Mouse (Mus musculus): ENCODE measurements around the gene Cyp2d12. TPM values are rescaled to one million over a fixed set of nuclear protein-coding genes. Genes with fewer than 3 reads are reported as not detected.
"Not testable (repeated sequence)": the region's sequence is repeated elsewhere in the genome, so short reads cannot be mapped to it uniquely, and the experiment has no call there.

Gene Cyp2d12
- not detected in 2 replicates for polyA plus RNA-seq (2012; rRNA removed)

GRCm38 (mm10) chr15:82554531-82555230 lies at the start of gene Cyp2d12:
Cyp2d12 (plus strand) TSS chr15:82555072.
- H3K27me3 ChIP-seq (ENCODE audit: control insufficient read depth, insufficient read depth, low read length) = no peaks in the 10 kb centered on the region
- no peak within 1 kb of the TSS for H3K4me3 ChIP-seq (ENCODE audit: extremely low read depth, insufficient read depth, insufficient read length)
- 74% methylated on average over 7 of the region's 7 CpGs for WGBS
- TF ChIP-seq POLR2A (IDR thresholded peaks at IDR 0.05; ENCODE audit: low read depth, low read length) (no peak), CTCF (IDR thresholded peaks at IDR 0.05; ENCODE audit: extremely low read depth, insufficient read depth, insufficient read length, insufficient replicate concordance) (no peak)
- DNase-seq (ENCODE audit: low read depth in 1 of 2, low spot score in 2 of 2) = no peak
- H3K27ac ChIP-seq (ENCODE audit: insufficient read depth, low read length) = no peak within 1 kb of the TSS
- no peaks in the 10 kb centered on the region for H3K4me1 ChIP-seq (ENCODE audit: control insufficient read depth, insufficient read depth, insufficient read length)
- no peaks in the 10 kb centered on the region for H3K36me3 ChIP-seq (ENCODE audit: control insufficient read depth, insufficient read depth, low read length)

GRCm38 (mm10) chr15:82506971-82507370 lies 47.9 kb upstream of the Cyp2d12 start:
- Histone ChIP-seq H3K4me3 (ENCODE audit: extremely low read depth, insufficient read depth, insufficient read length) (no peak overlapping the region), H3K27ac (ENCODE audit: insufficient read depth, low read length) (no peak overlapping the region), H3K4me1 (ENCODE audit: control insufficient read depth, insufficient read depth, insufficient read length) (no peaks in the 10 kb centered on the region), H3K36me3 (ENCODE audit: control insufficient read depth, insufficient read depth, low read length) (no peaks in the 10 kb centered on the region), H3K27me3 (ENCODE audit: control insufficient read depth, insufficient read depth, low read length) (no peaks in the 10 kb centered on the region)
- TF ChIP-seq CTCF (IDR thresholded peaks at IDR 0.05; ENCODE audit: extremely low read depth, insufficient read depth, insufficient read length, insufficient replicate concordance) = no peak
- TF ChIP-seq POLR2A (IDR thresholded peaks at IDR 0.05; ENCODE audit: low read depth, low read length) = no peak
- no peak for DNase-seq (ENCODE audit: low read depth in 1 of 2, low spot score in 2 of 2)
- WGBS = 71% methylated on average over 3 of the region's 3 CpGs

- H3K36me3 ChIP-seq (ENCODE audit: control insufficient read depth, insufficient read depth, low read length); H3K27ac ChIP-seq (ENCODE audit: insufficient read depth, low read length); DNase-seq (ENCODE audit: low read depth in 1 of 2, low spot score in 2 of 2); H3K4me3 ChIP-seq (ENCODE audit: extremely low read depth, insufficient read depth, insufficient read length); H3K4me1 ChIP-seq (ENCODE audit: control insufficient read depth, insufficient read depth, insufficient read length); H3K27me3 ChIP-seq (ENCODE audit: control insufficient read depth, insufficient read depth, low read length): not testable (repeated sequence)
- 56% methylated on average over 4 of the region's 4 CpGs for WGBS
These were observed 47.1 kb upstream of the Cyp2d12 start for GRCm38 (mm10) chr15:82507740-82508139.

- DNase-seq (ENCODE audit: low read depth in 1 of 2, low spot score in 2 of 2); H3K4me3 ChIP-seq (ENCODE audit: extremely low read depth, insufficient read depth, insufficient read length); H3K27me3 ChIP-seq (ENCODE audit: control insufficient read depth, insufficient read depth, low read length); H3K27ac ChIP-seq (ENCODE audit: insufficient read depth, low read length); H3K4me1 ChIP-seq (ENCODE audit: control insufficient read depth, insufficient read depth, insufficient read length); H3K36me3 ChIP-seq (ENCODE audit: control insufficient read depth, insufficient read depth, low read length): not testable (repeated sequence)
- WGBS = 92% methylated on average over 4 of the region's 4 CpGs
These were observed 45.4 kb upstream of the Cyp2d12 start for GRCm38 (mm10) chr15:82509495-82509894.

- H3K36me3 ChIP-seq (ENCODE audit: control insufficient read depth, insufficient read depth, low read length); H3K4me1 ChIP-seq (ENCODE audit: control insufficient read depth, insufficient read depth, insufficient read length); H3K27ac ChIP-seq (ENCODE audit: insufficient read depth, low read length); H3K27me3 ChIP-seq (ENCODE audit: control insufficient read depth, insufficient read depth, low read length); H3K4me3 ChIP-seq (ENCODE audit: extremely low read depth, insufficient read depth, insufficient read length); DNase-seq (ENCODE audit: low read depth in 1 of 2, low spot score in 2 of 2): not testable (repeated sequence)
These were observed 44.4 kb upstream of the Cyp2d12 start for GRCm38 (mm10) chr15:82510500-82510899.

- not testable (repeated sequence) for DNase-seq (ENCODE audit: low read depth in 1 of 2, low spot score in 2 of 2); H3K27ac ChIP-seq (ENCODE audit: insufficient read depth, low read length); H3K4me3 ChIP-seq (ENCODE audit: extremely low read depth, insufficient read depth, insufficient read length); H3K27me3 ChIP-seq (ENCODE audit: control insufficient read depth, insufficient read depth, low read length); H3K4me1 ChIP-seq (ENCODE audit: control insufficient read depth, insufficient read depth, insufficient read length); H3K36me3 ChIP-seq (ENCODE audit: control insufficient read depth, insufficient read depth, low read length)
- 73% methylated on average over 2 of the region's 2 CpGs for WGBS
These were observed 42.8 kb upstream of the Cyp2d12 start for GRCm38 (mm10) chr15:82512111-82512510.

GRCm38 (mm10) chr15:82516174-82516573 lies 38.7 kb upstream of the Cyp2d12 start:
- WGBS = 92% methylated on average over 23 of the region's 23 CpGs
- H3K36me3 ChIP-seq (ENCODE audit: control insufficient read depth, insufficient read depth, low read length); DNase-seq (ENCODE audit: low read depth in 1 of 2, low spot score in 2 of 2); H3K27ac ChIP-seq (ENCODE audit: insufficient read depth, low read length); H3K27me3 ChIP-seq (ENCODE audit: control insufficient read depth, insufficient read depth, low read length); H3K4me3 ChIP-seq (ENCODE audit: extremely low read depth, insufficient read depth, insufficient read length); H3K4me1 ChIP-seq (ENCODE audit: control insufficient read depth, insufficient read depth, insufficient read length): not testable (repeated sequence)

- WGBS = 85% methylated on average over 7 of the region's 9 CpGs
- not testable (repeated sequence) for DNase-seq (ENCODE audit: low read depth in 1 of 2, low spot score in 2 of 2); H3K36me3 ChIP-seq (ENCODE audit: control insufficient read depth, insufficient read depth, low read length); H3K27ac ChIP-seq (ENCODE audit: insufficient read depth, low read length); H3K27me3 ChIP-seq (ENCODE audit: control insufficient read depth, insufficient read depth, low read length); H3K4me1 ChIP-seq (ENCODE audit: control insufficient read depth, insufficient read depth, insufficient read length); H3K4me3 ChIP-seq (ENCODE audit: extremely low read depth, insufficient read depth, insufficient read length)
These were observed 27.5 kb upstream of the Cyp2d12 start for GRCm38 (mm10) chr15:82527371-82527770.

GRCm38 (mm10) chr15:82532721-82533120 lies 22.2 kb upstream of the Cyp2d12 start:
- not testable (repeated sequence) for H3K27ac ChIP-seq (ENCODE audit: insufficient read depth, low read length); H3K27me3 ChIP-seq (ENCODE audit: control insufficient read depth, insufficient read depth, low read length); H3K4me3 ChIP-seq (ENCODE audit: extremely low read depth, insufficient read depth, insufficient read length); H3K36me3 ChIP-seq (ENCODE audit: control insufficient read depth, insufficient read depth, low read length); DNase-seq (ENCODE audit: low read depth in 1 of 2, low spot score in 2 of 2); H3K4me1 ChIP-seq (ENCODE audit: control insufficient read depth, insufficient read depth, insufficient read length)
- WGBS = 89% methylated on average over 3 of the region's 3 CpGs

GRCm38 (mm10) chr15:82542976-82543375 lies 11.9 kb upstream of the Cyp2d12 start:
- not testable (repeated sequence) for DNase-seq (ENCODE audit: low read depth in 1 of 2, low spot score in 2 of 2); H3K36me3 ChIP-seq (ENCODE audit: control insufficient read depth, insufficient read depth, low read length); H3K4me1 ChIP-seq (ENCODE audit: control insufficient read depth, insufficient read depth, insufficient read length); H3K4me3 ChIP-seq (ENCODE audit: extremely low read depth, insufficient read depth, insufficient read length); H3K27me3 ChIP-seq (ENCODE audit: control insufficient read depth, insufficient read depth, low read length); H3K27ac ChIP-seq (ENCODE audit: insufficient read depth, low read length)
- WGBS = 76% methylated on average over 3 of the region's 3 CpGs

- not testable (repeated sequence) for H3K27ac ChIP-seq (ENCODE audit: insufficient read depth, low read length); H3K27me3 ChIP-seq (ENCODE audit: control insufficient read depth, insufficient read depth, low read length); H3K4me3 ChIP-seq (ENCODE audit: extremely low read depth, insufficient read depth, insufficient read length); DNase-seq (ENCODE audit: low read depth in 1 of 2, low spot score in 2 of 2); H3K36me3 ChIP-seq (ENCODE audit: control insufficient read depth, insufficient read depth, low read length); H3K4me1 ChIP-seq (ENCODE audit: control insufficient read depth, insufficient read depth, insufficient read length)
These were observed 10.3 kb upstream of the Cyp2d12 start for GRCm38 (mm10) chr15:82544561-82544960.
